Comparison of ENCODE assay signal across 11 mouse cellular contexts in genomic region chr5:97022305-97023278, GRCm38 (mm10). TPM values are rescaled to one million over a fixed set of nuclear protein-coding genes. Genes with fewer than 3 reads are reported as not detected.
DNase-seq lines count a peak whose midpoint lies in the region; ATAC-seq and TF ChIP-seq lines count a peak whose summit lies in the region.
"Had no signal": no experiment of that assay in that cellular context is flagged by ENCODE, and none has a peak within 500 bp of the region (broad histone marks: within the 10 kb centered on the region; RNA-seq: fewer than 3 reads in every experiment).

No protein-coding gene starts in this region.

- intact Hi-C loops in heart, postnatal 14 days (cut with DNase I), result no loop called here

- no peaks in the 10 kb centered on the region for H3K9me3 ChIP-seq in neural tube, embryonic 12.5 days
- H3K9me3 ChIP-seq: limb, embryonic 13.5 days had no signal

- peaks cover 3% of the 10 kb centered on the region; the same call in 1 of the 2 replicates for H3K4me1 ChIP-seq in lung, adult 2 months (ENCODE audit: control insufficient read depth, insufficient read depth, low read length)
- peaks cover 9% of the 10 kb centered on the region for H3K4me1 ChIP-seq in neural tube, embryonic 12.5 days

- no peaks in the 10 kb centered on the region for H3K36me3 ChIP-seq in neural tube, embryonic 12.5 days
- H3K36me3 ChIP-seq: limb, embryonic 13.5 days had no signal

- H3K4me2 ChIP-seq in neural tube, embryonic 12.5 days (replicated peaks), result no peak overlapping the region
- H3K4me2 ChIP-seq: limb, embryonic 13.5 days had no signal

- ATAC-seq in neural tube, embryonic 12.5 days (ENCODE audit: low FRiP score, low read depth), result peak; percentile 37; the same call in 1 of the 2 replicates

- H3K27me3 ChIP-seq in neural tube, embryonic 12.5 days (replicated peaks), result no peaks in the 10 kb centered on the region
- H3K27me3 ChIP-seq: limb, embryonic 13.5 days had no signal

- no peak for TF ChIP-seq CTCF in lung, adult 2 months (IDR thresholded peaks at IDR 0.05; ENCODE audit: insufficient read depth, low read length)

- H3K27ac ChIP-seq in neural tube, embryonic 12.5 days, result no peak overlapping the region
- H3K27ac ChIP-seq: limb, embryonic 13.5 days had no signal

- H3K9ac ChIP-seq in neural tube, embryonic 12.5 days, result no peak overlapping the region
- H3K9ac ChIP-seq: limb, embryonic 13.5 days had no signal

- TF ChIP-seq POLR2A in lung, adult 2 months (IDR thresholded peaks at IDR 0.05; ENCODE audit: borderline replicate concordance, extremely low read depth, low read depth, low read length), result no peak

- H3K4me3 ChIP-seq in lung, adult 2 months (replicated peaks; ENCODE audit: extremely low read depth, low read depth, low read length), result no peak overlapping the region
- H3K4me3 ChIP-seq in neural tube, embryonic 12.5 days, result no peak overlapping the region
- H3K4me3 ChIP-seq: limb, embryonic 13.5 days had no signal

- 64% methylated on average over 15 of the region's 15 CpGs for WGBS in lung, adult 2 months
- 71% methylated on average over 15 of the region's 15 CpGs for WGBS in neural tube, embryonic 12.5 days

- peak; percentile 91 for DNase-seq in heart, adult 11 months
- DNase-seq in heart, postnatal 14 days, result no peak
- DNase-seq in lung, postnatal 10 days, result peak; percentile 23
- no peak for DNase-seq in lung, adult 2 months
- peak; percentile 43 for DNase-seq in forelimb bud, embryonic 11.5 days (ENCODE audit: low read depth, low spot score)
- DNase-seq in retina, postnatal 1 day, result no peak
- DNase-seq in gastrocnemius, postnatal 25 days, result no peak
- DNase-seq: cerebellum, postnatal 25 days; kidney, adult 8-10 months had no signal

RNA-seq across cellular contexts. Expression of gene Bmp2k, which starts 25.1 kb away (rescaled TPM):
- 10 to 100 TPM; 11.5 to 12.1 TPM for total RNA-seq in heart, postnatal 14 days (2021)
- polyA plus RNA-seq in lung, adult 2 months (2012; rRNA removed), result 9.1 and 11.6 TPM in 2 replicates
- 10.8 and 11.2 TPM in 2 replicates for polyA plus RNA-seq in neural tube, embryonic 12.5 days (2016; fragmentation: Nextera tagmentation; extraction: Ambion mirVana)
- 1 to 10 TPM; 8.0 to 9.1 TPM for total RNA-seq in gastrocnemius, postnatal 25 days (2021)

Comparison
In these comparisons a context has a peak if more than half of its experiments do, and no peak if none do; other contexts are left out.
1. DNase-seq: peak in heart, adult 11 months (single experiment), lung, postnatal 10 days (single experiment) and forelimb bud, embryonic 11.5 days (single experiment); none in heart, postnatal 14 days (0 of 2), lung, adult 2 months (single experiment), retina, postnatal 1 day (single experiment) and gastrocnemius, postnatal 25 days (single experiment).